Mouse (Mus musculus) left cerebral cortex, adult 9 months (tissue): ENCODE results near the gene Vopp1.

Source experiments
- DNase-seq, 2 experiments: peaks; one replicate each; pipeline ENCODE4 v3.0.0; 2022; ENCODE audit warnings: low spot score in 2 of 2

The Vopp1 gene

GRCm38 (mm10) chr6:57702743-57703499 lies 122.0 kb downstream of the Vopp1 start:
- peak; percentile 89 to 96 for DNase-seq

- peak in 1 of 2 experiments; percentile 53 for DNase-seq
These were observed 122.6 kb downstream of the Vopp1 start, which contains the start of gene Lancl2 for GRCm38 (mm10) chr6:57702376-57702742. TSS of gene Lancl2 (plus strand) at chr6:57702540.

- no peak for DNase-seq
These were observed 123.3 kb downstream of the Vopp1 start for GRCm38 (mm10) chr6:57701686-57702085.

- DNase-seq, result no peak
These were observed 131.8 kb downstream of the Vopp1 start for GRCm38 (mm10) chr6:57693116-57693515.

- peak; percentile 77 to 86 for DNase-seq
These were observed 133.3 kb downstream of the Vopp1 start, which contains the start of gene Pyurf for GRCm38 (mm10) chr6:57691467-57692261. TSS of gene Pyurf (minus strand) at chr6:57692078.

GRCm38 (mm10) chr6:57684156-57684555 lies 140.8 kb downstream of the Vopp1 start:
- DNase-seq, result no peak
